ENCODE assay signal across 17 mouse cellular contexts in genomic region chr7:144929506-144929905, GRCm38 (mm10). TPM values are rescaled to one million over a fixed set of nuclear protein-coding genes. Genes with fewer than 3 reads are reported as not detected.
DNase-seq lines count a peak whose midpoint lies in the region; ATAC-seq and TF ChIP-seq lines count a peak whose summit lies in the region.
"Had no signal": no experiment of that assay in that cellular context is flagged by ENCODE, and none has a peak within 500 bp of the region (broad histone marks: within the 10 kb centered on the region; RNA-seq: fewer than 3 reads in every experiment).

No protein-coding gene starts in this region.

- no peak overlapping the region for H3K4me3 ChIP-seq in hindbrain, postnatal 0 days (ENCODE audit: low read length)
- no peak overlapping the region for H3K4me3 ChIP-seq in hindbrain, embryonic 14.5 days (replicated peaks; ENCODE audit: low read length)
- H3K4me3 ChIP-seq in midbrain, embryonic 12.5 days = no peak overlapping the region
- H3K4me3 ChIP-seq in midbrain, embryonic 13.5 days (replicated peaks) = no peak overlapping the region
- no peak overlapping the region for H3K4me3 ChIP-seq in stomach, postnatal 0 days (ENCODE audit: low read depth, low read length)
- H3K4me3 ChIP-seq: forebrain, embryonic 15.5 days; heart, adult 2 months; hindbrain, embryonic 10.5 days; intestine, embryonic 15.5 days; liver, embryonic 13.5 days; stomach, embryonic 15.5 days had no signal

- peaks cover 6% of the 10 kb centered on the region; the same call in 1 of the 2 replicates for H3K36me3 ChIP-seq in hindbrain, postnatal 0 days (ENCODE audit: insufficient read depth, low read length)
- H3K36me3 ChIP-seq in hindbrain, embryonic 14.5 days (replicated peaks; ENCODE audit: control insufficient read depth, insufficient read depth) = peaks cover 16% of the 10 kb centered on the region
- H3K36me3 ChIP-seq in midbrain, embryonic 12.5 days = peaks cover 49% of the 10 kb centered on the region
- H3K36me3 ChIP-seq in midbrain, embryonic 13.5 days = peaks cover 45% of the 10 kb centered on the region
- peaks cover 10% of the 10 kb centered on the region for H3K36me3 ChIP-seq in stomach, postnatal 0 days (ENCODE audit: control insufficient read depth, insufficient read depth, low read length)
- H3K36me3 ChIP-seq: forebrain, embryonic 15.5 days; intestine, embryonic 15.5 days; stomach, embryonic 15.5 days had no signal

- no peaks in the 10 kb centered on the region for H3K4me1 ChIP-seq in hindbrain, postnatal 0 days (ENCODE audit: insufficient read depth, low read length)
- no peaks in the 10 kb centered on the region for H3K4me1 ChIP-seq in hindbrain, embryonic 14.5 days (replicated peaks; ENCODE audit: control insufficient read depth, insufficient read depth, low read length)
- peaks cover 5% of the 10 kb centered on the region for H3K4me1 ChIP-seq in midbrain, embryonic 12.5 days
- H3K4me1 ChIP-seq in midbrain, embryonic 13.5 days (replicated peaks) = peaks cover 15% of the 10 kb centered on the region
- H3K4me1 ChIP-seq in stomach, postnatal 0 days (replicated peaks; ENCODE audit: control insufficient read depth, insufficient read depth) = no peaks in the 10 kb centered on the region
- H3K4me1 ChIP-seq: intestine, embryonic 15.5 days; stomach, embryonic 15.5 days had no signal

- no peak overlapping the region for H3K9ac ChIP-seq in hindbrain, postnatal 0 days (replicated peaks; ENCODE audit: low read length)
- H3K9ac ChIP-seq in hindbrain, embryonic 14.5 days = no peak overlapping the region
- H3K9ac ChIP-seq in midbrain, embryonic 12.5 days (replicated peaks) = no peak overlapping the region
- H3K9ac ChIP-seq in midbrain, embryonic 13.5 days (replicated peaks) = no peak overlapping the region
- no peak overlapping the region for H3K9ac ChIP-seq in stomach, postnatal 0 days (ENCODE audit: low read length)
- H3K9ac ChIP-seq: forebrain, embryonic 15.5 days; intestine, embryonic 15.5 days; liver, embryonic 13.5 days; stomach, embryonic 15.5 days had no signal

- no peak for TF ChIP-seq CTCF in hindbrain, postnatal 0 days (IDR thresholded peaks at IDR 0.05; ENCODE audit: low read depth)
- TF ChIP-seq CTCF in stomach, postnatal 0 days (IDR thresholded peaks at IDR 0.05; ENCODE audit: low read depth) = no peak

- no peaks in the 10 kb centered on the region for H3K9me3 ChIP-seq in hindbrain, postnatal 0 days (ENCODE audit: low read length)
- H3K9me3 ChIP-seq in hindbrain, embryonic 14.5 days (ENCODE audit: control insufficient read depth, low read length) = no peaks in the 10 kb centered on the region
- no peaks in the 10 kb centered on the region for H3K9me3 ChIP-seq in midbrain, embryonic 12.5 days
- H3K9me3 ChIP-seq in midbrain, embryonic 13.5 days = no peaks in the 10 kb centered on the region
- H3K9me3 ChIP-seq in stomach, postnatal 0 days (ENCODE audit: control insufficient read depth, low read length) = no peaks in the 10 kb centered on the region
- H3K9me3 ChIP-seq: forebrain, embryonic 15.5 days; hindbrain, embryonic 10.5 days; intestine, embryonic 15.5 days; liver, embryonic 13.5 days; stomach, embryonic 15.5 days had no signal

- H3K27ac ChIP-seq in hindbrain, postnatal 0 days = no peak overlapping the region
- H3K27ac ChIP-seq in hindbrain, embryonic 14.5 days = no peak overlapping the region
- H3K27ac ChIP-seq in midbrain, embryonic 12.5 days (replicated peaks) = 0 out of 2 replicates have a peak overlapping the region, but pooled peaks have one; percentile 6
- H3K27ac ChIP-seq in midbrain, embryonic 13.5 days = no peak overlapping the region
- H3K27ac ChIP-seq in stomach, postnatal 0 days (replicated peaks) = no peak overlapping the region
- H3K27ac ChIP-seq: forebrain, embryonic 15.5 days; heart, adult 2 months; hindbrain, embryonic 10.5 days; intestine, embryonic 15.5 days; liver, embryonic 13.5 days; stomach, embryonic 15.5 days had no signal

- 70% methylated on average over 8 of the region's 8 CpGs for WGBS in hindbrain, postnatal 0 days
- WGBS in hindbrain, embryonic 14.5 days = 77% methylated on average over 8 of the region's 8 CpGs
- WGBS in midbrain, embryonic 12.5 days = 82% methylated on average over 8 of the region's 8 CpGs
- 76% methylated on average over 8 of the region's 8 CpGs for WGBS in midbrain, embryonic 13.5 days
- 55% methylated on average over 8 of the region's 8 CpGs for WGBS in stomach, postnatal 0 days

- peak; percentile 38 for DNase-seq in adrenal gland, postnatal 10 days
- no peak for DNase-seq in adrenal gland, adult 8-10 months
- peak; percentile 35 for DNase-seq in hindbrain, postnatal 0 days (ENCODE audit: low spot score)
- DNase-seq in hindbrain, embryonic 14.5 days (ENCODE audit: low spot score) = no peak
- peak; percentile 44 for DNase-seq in stomach, postnatal 0 days (ENCODE audit: low spot score)
- DNase-seq in layer of hippocampus, adult 9-10 months (ENCODE audit: low spot score) = no peak
- DNase-seq: liver, embryonic 13.5 days; lung, postnatal 4 days had no signal

- H3K27me3 ChIP-seq in hindbrain, postnatal 0 days (ENCODE audit: insufficient read depth, low read length) = no peaks in the 10 kb centered on the region
- no peaks in the 10 kb centered on the region for H3K27me3 ChIP-seq in hindbrain, embryonic 14.5 days (ENCODE audit: control insufficient read depth, insufficient read depth, low read length)
- no peaks in the 10 kb centered on the region for H3K27me3 ChIP-seq in midbrain, embryonic 12.5 days
- H3K27me3 ChIP-seq in midbrain, embryonic 13.5 days = no peaks in the 10 kb centered on the region
- no peaks in the 10 kb centered on the region for H3K27me3 ChIP-seq in stomach, postnatal 0 days (ENCODE audit: control insufficient read depth, insufficient read depth, low read length)
- H3K27me3 ChIP-seq: forebrain, embryonic 15.5 days; intestine, embryonic 15.5 days; liver, embryonic 13.5 days; stomach, embryonic 15.5 days had no signal

- H3K4me2 ChIP-seq in hindbrain, postnatal 0 days (ENCODE audit: low read depth, low read length) = no peak overlapping the region
- H3K4me2 ChIP-seq in hindbrain, embryonic 14.5 days (replicated peaks) = no peak overlapping the region
- H3K4me2 ChIP-seq in midbrain, embryonic 12.5 days (replicated peaks) = no peak overlapping the region
- H3K4me2 ChIP-seq in midbrain, embryonic 13.5 days (replicated peaks) = no peak overlapping the region
- no peak overlapping the region for H3K4me2 ChIP-seq in stomach, postnatal 0 days (replicated peaks; ENCODE audit: low read depth)
- H3K4me2 ChIP-seq: forebrain, embryonic 15.5 days; intestine, embryonic 15.5 days; liver, embryonic 13.5 days; stomach, embryonic 15.5 days had no signal

- TF ChIP-seq EP300 in stomach, postnatal 0 days (optimal IDR thresholded peaks at IDR 0.05) = no peak

- 0 out of 2 replicates have a peak, but pooled peaks have one; percentile 8 for ATAC-seq in hindbrain, postnatal 0 days
- no peak for ATAC-seq in hindbrain, embryonic 14.5 days (ENCODE audit: low FRiP score)
- no peak for ATAC-seq in midbrain, embryonic 12.5 days (ENCODE audit: low FRiP score, low read depth)
- no peak for ATAC-seq in midbrain, embryonic 13.5 days
- peak; percentile 45 for ATAC-seq in stomach, postnatal 0 days (ENCODE audit: low FRiP score, low TSS enrichment)
- ATAC-seq: forebrain, embryonic 15.5 days; intestine, embryonic 15.5 days; midbrain, embryonic 16.5 days had no signal

RNA-seq across cellular contexts. Expression of gene Ccnd1, which starts 10.2 kb away (rescaled TPM):
- total RNA-seq in adrenal gland, postnatal 10 days (2021) = 10 to 100 TPM; 72.7 to 80.8 TPM
- total RNA-seq in adrenal gland, adult 8-10 months (2022) = 100 to 1,000 TPM; 177 to 201 (median 190) TPM
- 49.7 and 67.8 TPM in 2 replicates for total RNA-seq in hindbrain, postnatal 0 days (2014; rRNA removed)
- 37.6 and 42.8 TPM in 2 replicates for polyA plus RNA-seq in hindbrain, postnatal 0 days (2015; fragmentation: Nextera tagmentation; extraction: Ambion mirVana)
- 28.1 and 35.6 TPM in 2 replicates for polyA plus RNA-seq in hindbrain, embryonic 14.5 days (2014; fragmentation: Nextera tagmentation; extraction: Ambion mirVana)
- polyA plus RNA-seq in midbrain, embryonic 12.5 days (2016; fragmentation: Nextera tagmentation; extraction: Ambion mirVana) = 259 and 289 TPM in 2 replicates
- 141 and 143 TPM in 2 replicates for polyA plus RNA-seq in midbrain, embryonic 13.5 days (2015; fragmentation: Nextera tagmentation; extraction: Ambion mirVana)
- 38.7 and 38.9 TPM in 2 replicates for polyA plus RNA-seq in stomach, postnatal 0 days (2015; fragmentation: Nextera tagmentation; extraction: Ambion mirVana)

RNA-seq across cellular contexts. Expression of gene LTO1, which starts 14.6 kb away (rescaled TPM):
- 10 to 100 TPM; 25.6 to 26.2 TPM for total RNA-seq in adrenal gland, postnatal 10 days (2021)
- total RNA-seq in adrenal gland, adult 8-10 months (2022) = 10 to 100 TPM; 27.1 to 39.7 (median 31.2) TPM
- total RNA-seq in hindbrain, postnatal 0 days (2014; rRNA removed) = 22.6 and 25.9 TPM in 2 replicates
- 19.3 and 22.4 TPM in 2 replicates for polyA plus RNA-seq in hindbrain, postnatal 0 days (2015; fragmentation: Nextera tagmentation; extraction: Ambion mirVana)
- 22.3 and 22.6 TPM in 2 replicates for polyA plus RNA-seq in hindbrain, embryonic 14.5 days (2014; fragmentation: Nextera tagmentation; extraction: Ambion mirVana)
- polyA plus RNA-seq in midbrain, embryonic 12.5 days (2016; fragmentation: Nextera tagmentation; extraction: Ambion mirVana) = 33.6 and 36.4 TPM in 2 replicates
- 36.4 and 37.8 TPM in 2 replicates for polyA plus RNA-seq in midbrain, embryonic 13.5 days (2015; fragmentation: Nextera tagmentation; extraction: Ambion mirVana)
- polyA plus RNA-seq in stomach, postnatal 0 days (2015; fragmentation: Nextera tagmentation; extraction: Ambion mirVana) = 17.1 and 17.8 TPM in 2 replicates

RNA-seq across cellular contexts. Expression of gene Fgf15, which starts 33.2 kb away (rescaled TPM):
- not detected for total RNA-seq in adrenal gland, postnatal 10 days (2021)
- total RNA-seq in adrenal gland, adult 8-10 months (2022) = under 1 TPM in 3 of 4 experiments, not detected in 1; 0.31 to 0.46 (median 0.32) TPM
- 9.9 and 11.3 TPM in 2 replicates for total RNA-seq in hindbrain, postnatal 0 days (2014; rRNA removed)
- polyA plus RNA-seq in hindbrain, postnatal 0 days (2015; fragmentation: Nextera tagmentation; extraction: Ambion mirVana) = 9.1 and 9.4 TPM in 2 replicates
- polyA plus RNA-seq in hindbrain, embryonic 14.5 days (2014; fragmentation: Nextera tagmentation; extraction: Ambion mirVana) = 13.7 and 18.5 TPM in 2 replicates
- 69.8 and 95.0 TPM in 2 replicates for polyA plus RNA-seq in midbrain, embryonic 12.5 days (2016; fragmentation: Nextera tagmentation; extraction: Ambion mirVana)
- 61.2 and 66.9 TPM in 2 replicates for polyA plus RNA-seq in midbrain, embryonic 13.5 days (2015; fragmentation: Nextera tagmentation; extraction: Ambion mirVana)
- not detected in 2 replicates for polyA plus RNA-seq in stomach, postnatal 0 days (2015; fragmentation: Nextera tagmentation; extraction: Ambion mirVana)
- total RNA-seq: heart, adult 2 months; left cerebral cortex, adult 18-20 months had no signal
- polyA plus RNA-seq: heart, adult 2 months had no signal

Comparison
In these comparisons a context has a peak if more than half of its experiments do, and no peak if none do; other contexts are left out.
1. DNase-seq: peak in adrenal gland, postnatal 10 days (single experiment), hindbrain, postnatal 0 days (single experiment) and stomach, postnatal 0 days (single experiment); none in adrenal gland, adult 8-10 months (single experiment), hindbrain, embryonic 14.5 days (single experiment) and layer of hippocampus, adult 9-10 months (single experiment).
2. ATAC-seq: peak in hindbrain, postnatal 0 days (single experiment) and stomach, postnatal 0 days (single experiment); none in hindbrain, embryonic 14.5 days (single experiment), midbrain, embryonic 12.5 days (single experiment) and midbrain, embryonic 13.5 days (single experiment).